Mouse (Mus musculus): Measurements from ENCODE around the gene Lsp1.
A peak's percentile ranks its signal among the peaks of the same experiment; 100 is the strongest.

Lsp1 gene

GRCm38 (mm10) chr7:142476795-142477452, 16.3 kb downstream of the Lsp1 start:
- no peak for DNase-seq (ENCODE audit: low spot score)

- DNase-seq (ENCODE audit: low spot score) = no peak
Measured at GRCm38 (mm10) chr7:142478001-142478400, 17.4 kb downstream of the Lsp1 start.

- DNase-seq (ENCODE audit: low spot score) = no peak
Measured at GRCm38 (mm10) chr7:142478574-142478973, 18.0 kb downstream of the Lsp1 start.

GRCm38 (mm10) chr7:142479307-142479706, 18.7 kb downstream of the Lsp1 start:
- no peak for DNase-seq (ENCODE audit: low spot score)

GRCm38 (mm10) chr7:142479886-142480285, 19.3 kb downstream of the Lsp1 start:
- no peak for DNase-seq (ENCODE audit: low spot score)

- no peak for DNase-seq (ENCODE audit: low spot score)
Measured at GRCm38 (mm10) chr7:142480661-142481060, 20.1 kb downstream of the Lsp1 start.

- DNase-seq (ENCODE audit: low spot score) = no peak
Measured at GRCm38 (mm10) chr7:142481186-142481567, 20.6 kb downstream of the Lsp1 start.

- peak; percentile 52 for DNase-seq (ENCODE audit: low spot score)
Measured at GRCm38 (mm10) chr7:142481568-142482255, 21.1 kb downstream of the Lsp1 start.

- DNase-seq (ENCODE audit: low spot score) = no peak
Measured at GRCm38 (mm10) chr7:142482256-142482609, 21.6 kb downstream of the Lsp1 start.

GRCm38 (mm10) chr7:142483136-142483535, 22.5 kb downstream of the Lsp1 start:
- no peak for DNase-seq (ENCODE audit: low spot score)

- no peak for DNase-seq (ENCODE audit: low spot score)
Measured at GRCm38 (mm10) chr7:142484780-142485179, 24.2 kb downstream of the Lsp1 start.

- no peak for DNase-seq (ENCODE audit: low spot score)
Measured at GRCm38 (mm10) chr7:142486751-142487162, 26.1 kb downstream of the Lsp1 start.

GRCm38 (mm10) chr7:142487341-142487859, 26.8 kb downstream of the Lsp1 start:
- DNase-seq (ENCODE audit: low spot score) = no peak

- no peak for DNase-seq (ENCODE audit: low spot score)
Measured at GRCm38 (mm10) chr7:142488053-142488452, 27.4 kb downstream of the Lsp1 start.

- DNase-seq (ENCODE audit: low spot score) = no peak
Measured at GRCm38 (mm10) chr7:142493535-142493934, 32.9 kb downstream of the Lsp1 start.

GRCm38 (mm10) chr7:142496158-142496557, 35.5 kb downstream of the Lsp1 start:
- no peak for DNase-seq (ENCODE audit: low spot score)

- DNase-seq (ENCODE audit: low spot score) = no peak
Measured at GRCm38 (mm10) chr7:142496800-142497199, 36.2 kb downstream of the Lsp1 start.

- DNase-seq (ENCODE audit: low spot score) = no peak
Measured at GRCm38 (mm10) chr7:142497775-142498174, 37.2 kb downstream of the Lsp1 start.

- DNase-seq (ENCODE audit: low spot score) = no peak
Measured at GRCm38 (mm10) chr7:142498575-142498974, 38.0 kb downstream of the Lsp1 start, which contains the start of gene Tnnt3. Gene Tnnt3, plus strand, starts transcription at chr7:142498836.

- no peak for DNase-seq (ENCODE audit: low spot score)
Measured at GRCm38 (mm10) chr7:142499010-142499721, 38.6 kb downstream of the Lsp1 start.

GRCm38 (mm10) chr7:142500032-142500431, 39.4 kb downstream of the Lsp1 start:
- no peak for DNase-seq (ENCODE audit: low spot score)

- DNase-seq (ENCODE audit: low spot score) = no peak
Measured at GRCm38 (mm10) chr7:142503206-142503605, 42.6 kb downstream of the Lsp1 start.

GRCm38 (mm10) chr7:142505942-142506341, 45.3 kb downstream of the Lsp1 start:
- no peak for DNase-seq (ENCODE audit: low spot score)

Data from ovary, postnatal 14 days (tissue).